Mouse (Mus musculus) adrenal gland, postnatal 10 days (tissue): ENCODE measurements around the gene Gne. TPM values are rescaled to one million over a fixed set of nuclear protein-coding genes. Genes with fewer than 3 reads are reported as not detected.

Experiments used
- DNase-seq: peaks from one replicate; pipeline ENCODE4 v3.0.0; 2021; ENCODE audit warnings: mixed read lengths
- total RNA-seq, 2 experiments: library from RNA; stranded (reverse); gene quantifications; 2 replicates each; pipeline ENCODE4 v1.2.3; 2021

The Gne gene
- total RNA-seq, 2 experiments from 2014 or later: 37.1 to 68.5 TPM

GRCm38 (mm10) chr4:44024241-44024640 is 59.7 kb downstream of the Gne start:
- no peak for DNase-seq

GRCm38 (mm10) chr4:44023681-44024080 is 60.3 kb downstream of the Gne start:
- DNase-seq: no peak

GRCm38 (mm10) chr4:44022766-44023165 is 61.2 kb downstream of the Gne start:
- DNase-seq: peak; percentile 0

- no peak for DNase-seq
Observed at GRCm38 (mm10) chr4:44022323-44022722, 61.7 kb downstream of the Gne start.

GRCm38 (mm10) chr4:44016791-44017190 is 67.2 kb downstream of the Gne start:
- DNase-seq: no peak

- DNase-seq: no peak
Observed at GRCm38 (mm10) chr4:44016071-44016470, 67.9 kb downstream of the Gne start.

GRCm38 (mm10) chr4:44013391-44014070 is 70.4 kb downstream of the Gne start:
- DNase-seq: no peak

- peak; percentile 94 for DNase-seq
Observed at GRCm38 (mm10) chr4:44012376-44013367, 71.3 kb downstream of the Gne start.

GRCm38 (mm10) chr4:44011799-44012198 is 72.2 kb downstream of the Gne start:
- no peak for DNase-seq

- DNase-seq: no peak
Observed at GRCm38 (mm10) chr4:44010893-44011292, 73.1 kb downstream of the Gne start.

GRCm38 (mm10) chr4:44010176-44010575 is 73.8 kb downstream of the Gne start:
- DNase-seq: no peak

- no peak for DNase-seq
Observed at GRCm38 (mm10) chr4:44004623-44005409, 79.2 kb downstream of the Gne start.

GRCm38 (mm10) chr4:44004126-44004525 is 79.9 kb downstream of the Gne start, which contains the start of gene Clta:
Clta (plus strand) TSS chr4:44004452.
- DNase-seq: no peak

GRCm38 (mm10) chr4:44003622-44004021 is 80.4 kb downstream of the Gne start:
- no peak for DNase-seq

GRCm38 (mm10) chr4:43994342-43994741 is 89.6 kb downstream of the Gne start:
- DNase-seq: no peak

- no peak for DNase-seq
Observed at GRCm38 (mm10) chr4:43993072-43993471, 90.9 kb downstream of the Gne start.

- no peak for DNase-seq
Observed at GRCm38 (mm10) chr4:43988976-43989375, 95.0 kb downstream of the Gne start.

GRCm38 (mm10) chr4:43984326-43984725 is 99.7 kb downstream of the Gne start:
- DNase-seq: no peak
